Mouse (Mus musculus) embryonic facial prominence, embryonic 15.5 days (tissue): ENCODE measurements around the gene Add3. TPM values are rescaled to one million over a fixed set of nuclear protein-coding genes. Genes with fewer than 3 reads are reported as not detected.

ENCODE experiments used
- ATAC-seq: fragments of 200-750 bp; cut with Nextera tagmentation; 2 replicates; pipeline ENCODE4 v1.8.0; 2017; ENCODE audit warnings: low read depth, moderate TSS enrichment; ENCODE audit not compliant: insufficient number of reproducible peaks, low FRiP score, low TSS enrichment
- H3K27ac ChIP-seq: fragments of 300-500 bp; sonication (generic); replicated peaks from 2 replicates; pipeline ENCODE4 v1.5.1; 2015; ENCODE audit warnings: mild to moderate bottlenecking, inconsistent platforms
- H3K27me3 ChIP-seq: fragments of 300-500 bp; sonication (generic); 2 replicates; pipeline ENCODE4 v1.6.1; 2015; ENCODE audit warnings: inconsistent platforms
- H3K36me3 ChIP-seq: fragments of 300-500 bp; sonication (generic); 2 replicates; pipeline ENCODE4 v1.6.1; 2015; ENCODE audit warnings: mild to moderate bottlenecking, inconsistent platforms
- H3K4me1 ChIP-seq: fragments of 300-500 bp; sonication (generic); 2 replicates; pipeline ENCODE4 v1.6.1; 2015; ENCODE audit warnings: inconsistent platforms
- H3K4me2 ChIP-seq: fragments of 300-500 bp; sonication (generic); replicated peaks from 2 replicates; pipeline ENCODE4 v1.6.1; 2015; ENCODE audit warnings: mild to moderate bottlenecking, inconsistent platforms
- H3K4me3 ChIP-seq: fragments of 300-500 bp; sonication (generic); replicated peaks from 2 replicates; pipeline ENCODE4 v1.5.1; 2015; ENCODE audit warnings: mild to moderate bottlenecking, inconsistent platforms
- H3K9ac ChIP-seq: fragments of 300-500 bp; sonication (generic); 2 replicates; pipeline ENCODE4 v1.6.1; 2015; ENCODE audit warnings: inconsistent platforms
- H3K9me3 ChIP-seq: fragments of 300-500 bp; sonication (generic); replicated peaks from 2 replicates; pipeline ENCODE4 v1.6.1; 2016; ENCODE audit warnings: inconsistent platforms
- WGBS: fragments of 180-500 bp; shearing (Covaris S2); methylation state at CpG from one replicate; pipeline ENCODE4 v1.1.7; 2015; 5-methylcytosine and 5-hydroxymethylcytosine counted together
- polyA plus RNA-seq: library from polyadenylated mRNA; unstranded; fragments of >200 nt; fragmentation: Nextera tagmentation; extraction: Ambion mirVana; gene quantifications from 2 replicates; pipeline ENCODE4 v1.2.1, GENCODE M21; 2015

Gene Add3
- polyA plus RNA-seq, 1 experiment from 2014 or later = 79.4 TPM

GRCm38 (mm10) chr19:53136336-53137090, 3.7 kb upstream of the Add3 start:
- 0 out of 2 replicates have a peak, but pooled peaks have one; percentile 44 for ATAC-seq
- H3K4me2 ChIP-seq = no peak overlapping the region
- peaks cover 28% of the 10 kb centered on the region for H3K4me1 ChIP-seq
- peak overlapping the region; percentile 55; the same call in 1 of the 2 replicates for H3K27ac ChIP-seq
- no peak overlapping the region for H3K4me3 ChIP-seq
- WGBS = 35% methylated on average over 13 of the region's 13 CpGs
- no peaks in the 10 kb centered on the region for H3K9me3 ChIP-seq
- no peak overlapping the region for H3K9ac ChIP-seq
- H3K36me3 ChIP-seq = no peaks in the 10 kb centered on the region
- no peaks in the 10 kb centered on the region for H3K27me3 ChIP-seq

GRCm38 (mm10) chr19:53137116-53137670, 3.0 kb upstream of the Add3 start:
- Histone ChIP-seq H3K27ac (peak overlapping the region; percentile 55), H3K4me2 (no peak overlapping the region)
- 23% methylated on average over 4 of the region's 4 CpGs for WGBS

GRCm38 (mm10) chr19:53140804-53141250, 584 bp downstream of the Add3 start:
- 5% methylated on average over 6 of the region's 6 CpGs for WGBS
- peaks cover 46% of the 10 kb centered on the region for H3K4me1 ChIP-seq
- no peak for ATAC-seq

More at GRCm38 (mm10) chr19:53137116-53137670, 3.0 kb upstream of the Add3 start:
- no peak overlapping the region for H3K9ac ChIP-seq
- ATAC-seq = no peak
- no peaks in the 10 kb centered on the region for H3K36me3 ChIP-seq
- H3K27me3 ChIP-seq = no peaks in the 10 kb centered on the region
- no peak overlapping the region for H3K4me3 ChIP-seq
- H3K9me3 ChIP-seq = no peaks in the 10 kb centered on the region
- H3K4me1 ChIP-seq = peaks cover 34% of the 10 kb centered on the region

GRCm38 (mm10) chr19:53141251-53142072, 1.2 kb downstream of the Add3 start:
- H3K9ac ChIP-seq = peak overlapping the region; percentile 39
- H3K27me3 ChIP-seq = no peaks in the 10 kb centered on the region
- H3K4me1 ChIP-seq = peaks cover 44% of the 10 kb centered on the region
- peak overlapping the region; percentile 96 for H3K4me3 ChIP-seq
- H3K4me2 ChIP-seq = peak overlapping the region; percentile 76
- WGBS = 2% methylated on average over 23 of the region's 23 CpGs
- no peaks in the 10 kb centered on the region for H3K36me3 ChIP-seq
- peak overlapping the region; percentile 94 for H3K27ac ChIP-seq
- H3K9me3 ChIP-seq = no peaks in the 10 kb centered on the region
- ATAC-seq = no peak

More at GRCm38 (mm10) chr19:53140804-53141250, 584 bp downstream of the Add3 start:
- Histone ChIP-seq H3K9me3 (no peaks in the 10 kb centered on the region), H3K4me3 (peak overlapping the region; percentile 96), H3K27ac (peak overlapping the region; percentile 94), H3K9ac (peak overlapping the region; percentile 39), H3K36me3 (no peaks in the 10 kb centered on the region), H3K4me2 (peak overlapping the region; percentile 76), H3K27me3 (no peaks in the 10 kb centered on the region)

- Histone ChIP-seq H3K36me3 (no peaks in the 10 kb centered on the region), H3K4me1 (peaks cover 35% of the 10 kb centered on the region), H3K9me3 (no peaks in the 10 kb centered on the region), H3K4me3 (peak overlapping the region; percentile 96), H3K4me2 (peak overlapping the region; percentile 76), H3K27ac (peak overlapping the region; percentile 94), H3K27me3 (no peaks in the 10 kb centered on the region), H3K9ac (peak overlapping the region; percentile 94)
- ATAC-seq = peak; percentile 98
- WGBS = under 1% methylated on average over 74 of the region's 84 CpGs
Observed at GRCm38 (mm10) chr19:53142190-53143107, 2.2 kb downstream of the Add3 start.

DNA sequence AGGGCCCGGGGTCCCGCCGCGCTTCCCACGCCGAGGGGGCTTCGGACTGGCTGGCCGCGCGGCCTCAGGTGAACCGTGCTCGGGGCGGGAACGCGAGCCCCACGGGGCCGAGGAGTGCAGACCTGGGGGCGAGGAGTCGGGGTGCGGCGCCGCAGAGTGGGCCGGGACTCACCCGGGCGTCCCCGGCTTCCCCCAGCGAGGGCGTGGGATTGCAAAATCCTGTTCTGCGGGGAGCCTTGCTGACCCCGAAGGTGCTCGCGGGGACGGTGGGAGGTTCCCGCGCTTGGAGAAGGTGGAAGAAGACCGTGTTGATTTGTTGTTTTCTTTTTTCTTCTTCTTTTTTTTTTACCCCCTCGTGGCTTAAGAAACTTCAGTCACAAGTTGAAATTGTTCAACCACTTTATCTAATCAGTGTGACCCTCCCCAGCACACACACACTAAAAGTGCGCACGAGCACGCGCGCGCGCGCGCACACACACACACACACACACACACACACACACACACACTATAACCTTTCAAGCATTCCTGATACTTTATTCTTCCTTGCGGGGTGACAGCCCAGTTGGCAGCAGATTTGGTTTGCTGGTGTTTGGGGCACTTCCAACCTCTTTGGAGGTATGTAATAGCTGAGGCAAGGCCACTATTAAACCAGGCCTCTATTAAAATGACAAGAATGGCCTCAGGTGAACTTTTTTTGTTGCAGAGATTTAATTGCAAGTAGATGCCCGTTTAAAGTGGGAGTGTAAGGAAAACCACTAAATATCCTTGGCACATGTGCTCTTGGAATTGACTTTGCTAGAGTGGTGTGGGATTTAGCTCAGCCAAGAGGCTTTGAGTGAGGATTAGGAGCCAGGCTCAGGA, 3.1 kb downstream of the Add3 start:
- Histone ChIP-seq H3K4me1 (peaks cover 32% of the 10 kb centered on the region), H3K9ac (peak overlapping the region; percentile 94), H3K4me2 (peak overlapping the region; percentile 76), H3K36me3 (no peaks in the 10 kb centered on the region), H3K27me3 (no peaks in the 10 kb centered on the region), H3K9me3 (no peaks in the 10 kb centered on the region), H3K4me3 (peak overlapping the region; percentile 96), H3K27ac (peak overlapping the region; percentile 83)
- 1% methylated on average over 44 of the region's 48 CpGs for WGBS
- no peak for ATAC-seq

DNA sequence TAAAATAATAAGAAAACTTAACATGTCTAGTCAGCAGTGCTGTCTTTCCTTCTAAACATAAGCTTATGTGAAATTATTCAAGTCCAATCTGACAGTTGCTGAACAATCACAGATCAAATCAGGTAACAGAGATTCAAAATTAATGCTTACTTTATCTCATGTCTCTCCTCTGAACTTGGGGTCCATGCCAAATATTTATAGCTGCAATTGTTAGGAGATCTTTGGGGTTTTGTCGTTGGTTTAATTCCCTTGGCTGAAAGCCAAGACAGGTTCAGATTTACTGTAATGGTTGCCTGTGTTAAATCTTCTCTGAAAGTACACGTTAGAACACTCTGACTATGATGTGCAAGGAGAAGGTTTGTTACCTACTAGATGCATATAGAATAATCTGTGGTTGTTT, 4.8 kb downstream of the Add3 start:
- H3K36me3 ChIP-seq = no peaks in the 10 kb centered on the region
- no peak for ATAC-seq
- H3K4me2 ChIP-seq = no peak overlapping the region

DNA sequence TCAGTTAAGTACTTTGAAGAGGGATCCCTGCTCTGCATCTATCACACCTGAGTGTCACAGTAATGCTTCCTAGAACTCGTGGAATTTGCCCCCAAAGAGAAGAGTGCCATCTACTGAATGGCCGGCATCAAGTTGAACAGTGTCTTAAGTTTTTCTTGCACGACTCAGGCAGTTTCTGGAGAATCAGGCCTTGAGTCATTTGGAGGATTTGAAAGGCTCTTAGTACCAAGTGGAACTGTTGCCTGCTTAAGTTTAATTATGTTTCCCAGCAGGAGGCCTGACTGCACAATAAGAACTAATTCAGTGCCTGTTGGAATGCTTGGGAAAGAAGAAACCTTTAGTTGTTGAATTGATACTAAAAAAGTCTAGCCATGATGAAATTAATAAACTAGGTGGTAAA, 9.1 kb downstream of the Add3 start:
- Histone ChIP-seq H3K27ac (no peak overlapping the region), H3K4me1 (peaks cover 8% of the 10 kb centered on the region; the same call in 1 of the 2 replicates), H3K36me3 (no peaks in the 10 kb centered on the region), H3K9me3 (no peaks in the 10 kb centered on the region), H3K4me2 (no peak overlapping the region), H3K27me3 (no peaks in the 10 kb centered on the region), H3K9ac (no peak overlapping the region), H3K4me3 (no peak overlapping the region)
- ATAC-seq = no peak
- WGBS = 27% methylated on average over 3 of the region's 3 CpGs

More for the DNA sequence above, 4.8 kb downstream of the Add3 start:
- Histone ChIP-seq H3K4me3 (no peak overlapping the region), H3K9me3 (no peaks in the 10 kb centered on the region), H3K9ac (no peak overlapping the region), H3K27me3 (no peaks in the 10 kb centered on the region), H3K4me1 (peaks cover 32% of the 10 kb centered on the region), H3K27ac (no peak overlapping the region)
- 8% methylated on average over 2 of the region's 2 CpGs for WGBS

- Histone ChIP-seq H3K4me3 (no peak overlapping the region), H3K4me1 (no peaks in the 10 kb centered on the region), H3K27me3 (no peaks in the 10 kb centered on the region), H3K36me3 (no peaks in the 10 kb centered on the region), H3K9ac (no peak overlapping the region), H3K4me2 (no peak overlapping the region), H3K9me3 (no peaks in the 10 kb centered on the region), H3K27ac (no peak overlapping the region)
- no peak for ATAC-seq
- WGBS = 82% methylated on average over 4 of the region's 4 CpGs
Observed at GRCm38 (mm10) chr19:53152451-53152850, 12.2 kb downstream of the Add3 start.

GRCm38 (mm10) chr19:53153096-53153495, 12.9 kb downstream of the Add3 start:
- H3K9ac ChIP-seq = no peak overlapping the region
- no peak overlapping the region for H3K4me3 ChIP-seq
- H3K4me1 ChIP-seq = no peaks in the 10 kb centered on the region
- WGBS = 68% methylated on average over 4 of the region's 4 CpGs
- H3K4me2 ChIP-seq = no peak overlapping the region
- no peak overlapping the region for H3K27ac ChIP-seq
- no peaks in the 10 kb centered on the region for H3K9me3 ChIP-seq
- no peaks in the 10 kb centered on the region for H3K27me3 ChIP-seq
- no peaks in the 10 kb centered on the region for H3K36me3 ChIP-seq
- ATAC-seq = no peak
